Mouse (Mus musculus) MEL (cell line): ENCODE results near the gene Ammecr1. TPM values are rescaled to one million over a fixed set of nuclear protein-coding genes. Genes with fewer than 3 reads are reported as not detected.
A peak's percentile ranks its signal among the peaks of the same experiment; 100 is the strongest.

Source experiments
- DNase-seq: peaks from one replicate; pipeline ENCODE4 v3.0.0; 2011; ENCODE audit warnings: low read depth, low spot score
- H3K27ac ChIP-seq: 2 replicates; pipeline ENCODE4 v1.5.1; 2012; ENCODE audit warnings: low read depth, mild to moderate bottlenecking, control low read depth, low read length, moderate library complexity; ENCODE audit not compliant: control insufficient read depth
- H3K27me3 ChIP-seq, 2 experiments: fragments of 150-350 bp in 1 of 2; sonication (generic) in 1 of 2; 2 replicates each; pipeline ENCODE4 v1.6.1; 2012; ENCODE audit warnings: low read length in 2 of 2, mild to moderate bottlenecking in 2 of 2, improper control_type of control experiment in 1 of 2, moderate library complexity in 1 of 2; ENCODE audit not compliant: insufficient read depth in 2 of 2, control insufficient read depth in 1 of 2
- H3K36me3 ChIP-seq, 2 experiments: 2 replicates each; pipeline ENCODE4 v1.6.1; 2012 to 2014; ENCODE audit warnings: low read length in 2 of 2, improper control_type of control experiment in 1 of 2, inconsistent platforms in 1 of 2, mild to moderate bottlenecking in 1 of 2; ENCODE audit not compliant: insufficient read depth in 2 of 2, control insufficient read depth in 1 of 2
- H3K4me1 ChIP-seq, 2 experiments: fragments of 150-350 bp in 1 of 2; sonication (generic) in 1 of 2; 2 replicates each; pipeline ENCODE4 v1.6.1; 2012; ENCODE audit warnings: low read length in 2 of 2, improper control_type of control experiment in 1 of 2, mild to moderate bottlenecking in 1 of 2; ENCODE audit not compliant: insufficient read depth in 2 of 2, control insufficient read depth in 1 of 2
- H3K4me3 ChIP-seq, 2 experiments: fragments of 150-350 bp in 1 of 2; sonication (generic) in 1 of 2; 2 replicates each; pipeline ENCODE4 v1.5.1; 2012; ENCODE audit warnings: low read depth in 2 of 2, low read length in 2 of 2, mild to moderate bottlenecking in 2 of 2, moderate library complexity in 2 of 2, control low read depth in 1 of 2, improper control_type of control experiment in 1 of 2; ENCODE audit not compliant: control insufficient read depth in 1 of 2, insufficient read depth in 1 of 2
- H3K79me2 ChIP-seq: 2 replicates; pipeline ENCODE4 v1.6.1; 2012; ENCODE audit warnings: mild to moderate bottlenecking, low read length, moderate library complexity; ENCODE audit not compliant: control insufficient read depth, poor library complexity, insufficient read depth
- H3K9ac ChIP-seq: 2 replicates; pipeline ENCODE4 v1.6.1; 2012; ENCODE audit warnings: low read depth, mild to moderate bottlenecking, control low read depth, low read length, moderate library complexity; ENCODE audit not compliant: control insufficient read depth, poor library complexity, severe bottlenecking
- H3K9me3 ChIP-seq: fragments of 150-350 bp; sonication (generic); replicated peaks from 2 replicates; pipeline ENCODE4 v1.6.1; 2012; ENCODE audit warnings: mild to moderate bottlenecking, low read length, improper control_type of control experiment, moderate library complexity; ENCODE audit not compliant: insufficient read depth
- BHLHE40 ChIP-seq: IDR thresholded peaks from 2 replicates; pipeline ENCODE4 v1.6.1; 2012; ENCODE audit warnings: low read depth, mild to moderate bottlenecking, inconsistent platforms, low read length, improper control_type of control experiment, borderline replicate concordance
- CHD1 ChIP-seq: IDR thresholded peaks from 2 replicates; pipeline ENCODE4 v1.6.1; 2012; ENCODE audit warnings: low read depth, mild to moderate bottlenecking, inconsistent platforms, low read length, improper control_type of control experiment
- CHD2 ChIP-seq: IDR thresholded peaks from 2 replicates; pipeline ENCODE4 v1.6.1; 2011; ENCODE audit warnings: low read length, improper control_type of control experiment
- CTCF ChIP-seq, 3 experiments: IDR thresholded peaks in 2 of 3; conservative IDR thresholded peaks in 1 of 3; 2 replicates each; pipeline ENCODE4 v1.5.1; 2011 to 2012; ENCODE audit warnings: low read length in 3 of 3, low read depth in 2 of 3, mild to moderate bottlenecking in 2 of 3, improper control_type of control experiment in 1 of 3, inconsistent platforms in 1 of 3, mixed read lengths in 1 of 3, moderate library complexity in 1 of 3; ENCODE audit not compliant: control insufficient read depth in 1 of 3, insufficient read depth in 1 of 3, poor library complexity in 1 of 3, severe bottlenecking in 1 of 3
- E2F4 ChIP-seq: IDR thresholded peaks from 2 replicates; pipeline ENCODE4 v1.6.1; 2011; ENCODE audit warnings: low read depth, low read length, improper control_type of control experiment, borderline replicate concordance
- ELF1 ChIP-seq: IDR thresholded peaks from 2 replicates; pipeline ENCODE4 v1.6.1; 2014; ENCODE audit warnings: low read depth, mild to moderate bottlenecking, inconsistent platforms, low read length, improper control_type of control experiment, moderate library complexity
- EP300 ChIP-seq, 2 experiments: IDR thresholded peaks; 2 replicates each; pipeline ENCODE4 v1.6.1; 2011; ENCODE audit warnings: improper control_type of control experiment in 2 of 2, low read length in 2 of 2, low read depth in 1 of 2, mild to moderate bottlenecking in 1 of 2
- ETS1 ChIP-seq: IDR thresholded peaks from 2 replicates; pipeline ENCODE4 v1.6.1; 2012; ENCODE audit warnings: low read depth, mild to moderate bottlenecking, inconsistent platforms, low read length, improper control_type of control experiment, moderate library complexity
- GABPA ChIP-seq: IDR thresholded peaks from 2 replicates; pipeline ENCODE4 v1.6.1; 2012; ENCODE audit warnings: low read depth, mild to moderate bottlenecking, inconsistent platforms, low read length, improper control_type of control experiment, moderate library complexity
- GATA1 ChIP-seq: IDR thresholded peaks from 2 replicates; pipeline ENCODE4 v1.6.1; 2011; ENCODE audit warnings: low read depth, low read length, improper control_type of control experiment
- HCFC1 ChIP-seq: IDR thresholded peaks from 2 replicates; pipeline ENCODE4 v1.6.1; 2012; ENCODE audit warnings: low read depth, mild to moderate bottlenecking, inconsistent platforms, low read length, improper control_type of control experiment, moderate library complexity
- JUND ChIP-seq: IDR thresholded peaks from 2 replicates; pipeline ENCODE4 v1.6.1; 2011; ENCODE audit warnings: low read depth, mild to moderate bottlenecking, improper control_type of control experiment, low read length
- KAT2A ChIP-seq: conservative IDR thresholded peaks from 2 replicates; pipeline ENCODE4 v1.6.1; 2012; ENCODE audit warnings: low read depth, low read length, improper control_type of control experiment, inconsistent platforms
- MAFK ChIP-seq: IDR thresholded peaks from 2 replicates; pipeline ENCODE4 v1.6.1; 2011; ENCODE audit warnings: low read depth, mild to moderate bottlenecking, low read length, improper control_type of control experiment, borderline replicate concordance
- MAX ChIP-seq: IDR thresholded peaks from 2 replicates; pipeline ENCODE4 v1.6.1; 2011; ENCODE audit warnings: low read length, improper control_type of control experiment
- MAZ ChIP-seq: IDR thresholded peaks from 2 replicates; pipeline ENCODE4 v1.6.1; 2012; ENCODE audit warnings: low read depth, mild to moderate bottlenecking, inconsistent platforms, low read length, improper control_type of control experiment
- MXI1 ChIP-seq: IDR thresholded peaks from 2 replicates; pipeline ENCODE4 v1.6.1; 2011; ENCODE audit warnings: mild to moderate bottlenecking, low read depth, low read length, improper control_type of control experiment
- MYB ChIP-seq: IDR thresholded peaks from 2 replicates; pipeline ENCODE4 v1.6.1; 2011; ENCODE audit warnings: mild to moderate bottlenecking, low read depth, low read length, improper control_type of control experiment
- MYC ChIP-seq: IDR thresholded peaks from 2 replicates; pipeline ENCODE4 v1.6.1; 2011; ENCODE audit warnings: low read depth, mild to moderate bottlenecking, low read length, improper control_type of control experiment, moderate library complexity
- NELFE ChIP-seq: IDR thresholded peaks from 2 replicates; pipeline ENCODE4 v1.6.1; 2011; ENCODE audit warnings: low read depth, low read length, improper control_type of control experiment
- NRF1 ChIP-seq: IDR thresholded peaks from 2 replicates; pipeline ENCODE4 v1.6.1; 2014; ENCODE audit warnings: low read depth, mild to moderate bottlenecking, inconsistent platforms, low read length, improper control_type of control experiment, moderate library complexity; ENCODE audit not compliant: poor library complexity, insufficient read depth, severe bottlenecking
- POLR2A ChIP-seq, 2 experiments: IDR thresholded peaks; 2 replicates each; pipeline ENCODE4 v1.6.1; 2011 to 2012; ENCODE audit warnings: low read length in 2 of 2, mild to moderate bottlenecking in 2 of 2, control low read depth in 1 of 2, improper control_type of control experiment in 1 of 2, low read depth in 1 of 2, moderate library complexity in 1 of 2; ENCODE audit not compliant: control insufficient read depth in 1 of 2, insufficient read depth in 1 of 2, poor library complexity in 1 of 2
- POLR2AphosphoS2 ChIP-seq: IDR thresholded peaks from 2 replicates; pipeline ENCODE4 v1.6.1; 2011; ENCODE audit warnings: low read length, improper control_type of control experiment
- POLR2AphosphoS5 ChIP-seq: IDR thresholded peaks from 2 replicates; pipeline ENCODE4 v1.6.1; 2012; ENCODE audit warnings: low read depth, borderline replicate concordance, mild to moderate bottlenecking, inconsistent platforms, low read length, moderate library complexity, mixed read lengths
- RAD21 ChIP-seq: IDR thresholded peaks from 2 replicates; pipeline ENCODE4 v1.6.1; 2011; ENCODE audit warnings: mild to moderate bottlenecking, low read depth, low read length, improper control_type of control experiment
- RCOR1 ChIP-seq: IDR thresholded peaks from 2 replicates; pipeline ENCODE4 v1.6.1; 2012; ENCODE audit warnings: low read depth, mild to moderate bottlenecking, inconsistent platforms, low read length, improper control_type of control experiment
- SMC3 ChIP-seq: IDR thresholded peaks from 2 replicates; pipeline ENCODE4 v1.6.1; 2011; ENCODE audit warnings: low read depth, low read length, improper control_type of control experiment
- TAL1 ChIP-seq: IDR thresholded peaks from 2 replicates; pipeline ENCODE4 v1.6.1; 2012; ENCODE audit warnings: mild to moderate bottlenecking, inconsistent platforms, low read length, moderate library complexity, mixed read lengths
- TBP ChIP-seq: IDR thresholded peaks from 2 replicates; pipeline ENCODE4 v1.8.0; 2011; ENCODE audit warnings: low read depth, low read length, improper control_type of control experiment
- TCF12 ChIP-seq: IDR thresholded peaks from 2 replicates; pipeline ENCODE4 v1.6.1; 2014; ENCODE audit warnings: low read depth, mild to moderate bottlenecking, inconsistent platforms, low read length, improper control_type of control experiment, moderate library complexity
- UBTF ChIP-seq: IDR thresholded peaks from 2 replicates; pipeline ENCODE4 v1.6.1; 2012; ENCODE audit warnings: low read depth, mild to moderate bottlenecking, inconsistent platforms, low read length, improper control_type of control experiment, moderate library complexity, borderline replicate concordance; ENCODE audit not compliant: insufficient read depth
- USF1 ChIP-seq: IDR thresholded peaks from 2 replicates; pipeline ENCODE4 v1.6.1; 2014; ENCODE audit warnings: low read depth, mild to moderate bottlenecking, inconsistent platforms, low read length, improper control_type of control experiment, moderate library complexity
- USF2 ChIP-seq, 2 experiments: IDR thresholded peaks; 2 replicates each; pipeline ENCODE4 v1.6.1; 2011 to 2012; ENCODE audit warnings: improper control_type of control experiment in 2 of 2, low read length in 2 of 2, borderline replicate concordance in 1 of 2, inconsistent platforms in 1 of 2, low read depth in 1 of 2, mild to moderate bottlenecking in 1 of 2; ENCODE audit not compliant: insufficient read depth in 1 of 2
- ZC3H11A ChIP-seq: IDR thresholded peaks from 2 replicates; pipeline ENCODE4 v1.6.1; 2012; ENCODE audit warnings: low read depth, mild to moderate bottlenecking, inconsistent platforms, low read length, improper control_type of control experiment
- ZKSCAN1 ChIP-seq: IDR thresholded peaks from 2 replicates; pipeline ENCODE4 v1.6.1; 2012; ENCODE audit warnings: low read depth, mild to moderate bottlenecking, inconsistent platforms, low read length, improper control_type of control experiment, moderate library complexity
- ZMIZ1 ChIP-seq: IDR thresholded peaks from 2 replicates; pipeline ENCODE4 v1.6.1; 2012; ENCODE audit warnings: low read depth, mild to moderate bottlenecking, inconsistent platforms, low read length, improper control_type of control experiment, moderate library complexity
- ZNF384 ChIP-seq: IDR thresholded peaks from 2 replicates; pipeline ENCODE4 v1.6.1; 2012; ENCODE audit warnings: low read depth, mild to moderate bottlenecking, inconsistent platforms, low read length, improper control_type of control experiment
- polyA plus RNA-seq, 2 experiments: library from polyadenylated mRNA; stranded (reverse) in 1 of 2; unstranded in 1 of 2; fragments of >175 nt in 1 of 2; fragments of >200 nt in 1 of 2; gene quantifications; 2 replicates each; pipeline versions ENCODE4 v1.2.1 to v1.2.4; 2012; ENCODE audit warnings: low replicate concordance in 2 of 2, low read depth in 1 of 2; ENCODE audit not compliant: insufficient read length in 2 of 2, insufficient read depth in 1 of 2, missing spikeins in 1 of 2
- total RNA-seq: library from RNA; depleted of rRNA; stranded (reverse); fragments of 300-350 nt; gene quantifications from 2 replicates; pipeline ENCODE4 v1.2.3, GENCODE M21; 2012

Ammecr1 gene
- total and polyA plus RNA-seq, 3 experiments, result 15.1 to 62.1 (median 23.6) TPM

DNA sequence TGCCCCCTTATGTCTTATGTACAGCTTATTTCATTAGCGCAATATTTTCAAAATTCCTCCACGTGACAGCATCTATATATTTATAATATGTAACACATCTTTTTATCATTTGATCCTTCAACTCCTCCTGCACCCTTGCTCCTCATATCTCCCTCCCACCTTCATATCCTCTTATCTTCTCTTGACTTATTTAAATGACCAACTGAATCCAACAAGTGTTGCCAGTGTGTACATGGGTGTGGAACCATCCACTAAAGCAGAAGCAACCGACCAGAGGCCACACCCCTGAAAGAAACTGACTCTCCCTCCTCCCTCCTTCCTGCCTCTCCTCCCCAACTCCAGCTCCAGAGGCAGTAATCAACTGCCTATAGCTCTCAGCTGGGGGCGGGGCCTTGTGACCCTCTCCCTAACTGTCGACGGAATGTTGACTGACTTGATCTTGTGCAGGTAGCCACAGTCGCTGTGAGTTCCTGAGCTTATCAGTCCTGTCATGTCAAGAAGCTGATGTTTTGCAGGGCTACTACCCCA, 6.0 kb upstream of the Ammecr1 start:
- H3K27me3 ChIP-seq, result no peaks in the 10 kb centered on the region
- peak overlapping the region; percentile 85 for H3K27ac ChIP-seq
- peaks cover 0 to 30% of the 10 kb centered on the region in 2 experiments; a peak in 2 of 4 replicates for H3K36me3 ChIP-seq
- H3K4me1 ChIP-seq, result peaks cover 10 to 23% of the 10 kb centered on the region in 2 experiments
- H3K9ac ChIP-seq, result peak overlapping the region; percentile 40
- DNase-seq, result peak; percentile 96
- H3K9me3 ChIP-seq, result no peaks in the 10 kb centered on the region
- no peaks in the 10 kb centered on the region for H3K79me2 ChIP-seq
- peak overlapping the region; percentile 32 to 49 for H3K4me3 ChIP-seq
- no peak for TF ChIP-seq JUND
- no peak for TF ChIP-seq SMC3
- no peak for TF ChIP-seq GABPA
- peak; percentile 74 for TF ChIP-seq MXI1
- TF ChIP-seq USF2 (IDR thresholded peaks at IDR 0.05; ENCODE audit: borderline replicate concordance in 1 of 2, insufficient read depth in 1 of 2, low read depth in 1 of 2, low read length in 2 of 2), result peak in 1 of 2 experiments; percentile 53; a peak in 1 of 4 replicates
- TF ChIP-seq UBTF, result no peak
- no peak for TF ChIP-seq E2F4
- no peak; the same call in 1 of the 2 replicates for TF ChIP-seq ZC3H11A
- TF ChIP-seq ZMIZ1, result peak; percentile 78
- TF ChIP-seq CHD2, result no peak
- TF ChIP-seq CTCF (IDR thresholded peaks at IDR 0.05 in 2 of 3, conservative IDR thresholded peaks at IDR 0.05 in 1 of 3; ENCODE audit: control insufficient read depth in 1 of 3, insufficient read depth in 1 of 3, low read depth in 2 of 3, low read length in 3 of 3, poor library complexity in 1 of 3, severe bottlenecking in 1 of 3), result no peak
- no peak for TF ChIP-seq TAL1
- peak; percentile 89 for TF ChIP-seq MYB
- TF ChIP-seq KAT2A, result no peak
- TF ChIP-seq NELFE, result no peak
- no peak for TF ChIP-seq NRF1
- peak; percentile 52; the same call in 1 of the 2 replicates for TF ChIP-seq TBP
- no peak for TF ChIP-seq RAD21
- peak; percentile 88 for TF ChIP-seq USF1
- TF ChIP-seq ETS1, result peak; percentile 71
- TF ChIP-seq GATA1, result peak; percentile 67
- no peak for TF ChIP-seq MAFK
- TF ChIP-seq CHD1, result no peak
- no peak for TF ChIP-seq ELF1
- TF ChIP-seq RCOR1, result no peak; the same call in 1 of the 2 replicates
- TF ChIP-seq ZNF384, result no peak
- peak; percentile 41 to 90 for TF ChIP-seq EP300 (IDR thresholded peaks at IDR 0.05; ENCODE audit: low read depth in 1 of 2, low read length in 2 of 2)
- peak; percentile 42 for TF ChIP-seq TCF12
- TF ChIP-seq MYC, result peak; percentile 62
- TF ChIP-seq HCFC1, result no peak; the same call in 1 of the 2 replicates
- TF ChIP-seq MAX, result peak; percentile 61
- TF ChIP-seq POLR2AphosphoS5, result no peak
- TF ChIP-seq POLR2A (IDR thresholded peaks at IDR 0.05; ENCODE audit: control insufficient read depth in 1 of 2, insufficient read depth in 1 of 2, low read depth in 1 of 2, low read length in 2 of 2, poor library complexity in 1 of 2), result peak in 1 of 2 experiments; percentile 37; a peak in 1 of 4 replicates
- peak; percentile 59 for TF ChIP-seq BHLHE40
- peak; percentile 68 for TF ChIP-seq MAZ
- no peak; the same call in 1 of the 2 replicates for TF ChIP-seq POLR2AphosphoS2
- no peak for TF ChIP-seq ZKSCAN1
